Mouse (Mus musculus) liver, embryonic 13.5 days (tissue): ENCODE results near the gene Onecut3. TPM values are rescaled to one million over a fixed set of nuclear protein-coding genes. Genes with fewer than 3 reads are reported as not detected.
A peak's percentile ranks its signal among the peaks of the same experiment; 100 is the strongest.

Experiments used
- ATAC-seq: fragments of 200-750 bp; cut with Nextera tagmentation; 2 replicates; pipeline ENCODE4 v1.8.0; 2017; ENCODE audit warnings: low read depth, mild to moderate bottlenecking, moderate number of reproducible peaks, moderate library complexity
- DNase-seq: peaks from one replicate; pipeline ENCODE4 v3.0.0; 2022
- H3K27ac ChIP-seq: fragments of 300-500 bp; sonication (generic); 2 replicates; pipeline ENCODE4 v1.5.1; 2015; ENCODE audit warnings: moderate library complexity, mild to moderate bottlenecking, inconsistent platforms
- H3K27me3 ChIP-seq: fragments of 300-500 bp; sonication (generic); 2 replicates; pipeline ENCODE4 v1.6.1; 2015; ENCODE audit warnings: mild to moderate bottlenecking, inconsistent platforms
- H3K36me3 ChIP-seq: fragments of 300-500 bp; sonication (generic); 2 replicates; pipeline ENCODE4 v1.6.1; 2015; ENCODE audit warnings: mild to moderate bottlenecking, inconsistent platforms
- H3K4me1 ChIP-seq: fragments of 300-500 bp; sonication (generic); replicated peaks from 2 replicates; pipeline ENCODE4 v1.6.1; 2015; ENCODE audit warnings: inconsistent platforms
- H3K4me2 ChIP-seq: fragments of 300-500 bp; sonication (generic); 2 replicates; pipeline ENCODE4 v1.6.1; 2015; ENCODE audit warnings: inconsistent platforms, mild to moderate bottlenecking, moderate library complexity
- H3K4me3 ChIP-seq: fragments of 300-500 bp; sonication (generic); replicated peaks from 2 replicates; pipeline ENCODE4 v1.5.1; 2015; ENCODE audit warnings: mild to moderate bottlenecking, inconsistent platforms
- H3K9ac ChIP-seq: fragments of 300-500 bp; sonication (generic); 2 replicates; pipeline ENCODE4 v1.6.1; 2015; ENCODE audit warnings: mild to moderate bottlenecking, inconsistent platforms
- H3K9me3 ChIP-seq: fragments of 300-500 bp; sonication (generic); replicated peaks from 2 replicates; pipeline ENCODE4 v1.6.1; 2016; ENCODE audit warnings: inconsistent platforms
- WGBS: fragments of 180-500 bp; shearing (Covaris S2); methylation state at CpG from one replicate; pipeline ENCODE4 v1.1.7; 2015; ENCODE audit not compliant: insufficient replicate concordance; 5-methylcytosine and 5-hydroxymethylcytosine counted together
- polyA plus RNA-seq: library from polyadenylated mRNA; unstranded; fragments of >200 nt; fragmentation: Nextera tagmentation; extraction: Ambion mirVana; gene quantifications from 2 replicates; pipeline ENCODE4 v1.2.1, GENCODE M21; 2015

The Onecut3 gene
- polyA plus RNA-seq, 1 experiment from 2014 or later: 0.02 TPM

DNA sequence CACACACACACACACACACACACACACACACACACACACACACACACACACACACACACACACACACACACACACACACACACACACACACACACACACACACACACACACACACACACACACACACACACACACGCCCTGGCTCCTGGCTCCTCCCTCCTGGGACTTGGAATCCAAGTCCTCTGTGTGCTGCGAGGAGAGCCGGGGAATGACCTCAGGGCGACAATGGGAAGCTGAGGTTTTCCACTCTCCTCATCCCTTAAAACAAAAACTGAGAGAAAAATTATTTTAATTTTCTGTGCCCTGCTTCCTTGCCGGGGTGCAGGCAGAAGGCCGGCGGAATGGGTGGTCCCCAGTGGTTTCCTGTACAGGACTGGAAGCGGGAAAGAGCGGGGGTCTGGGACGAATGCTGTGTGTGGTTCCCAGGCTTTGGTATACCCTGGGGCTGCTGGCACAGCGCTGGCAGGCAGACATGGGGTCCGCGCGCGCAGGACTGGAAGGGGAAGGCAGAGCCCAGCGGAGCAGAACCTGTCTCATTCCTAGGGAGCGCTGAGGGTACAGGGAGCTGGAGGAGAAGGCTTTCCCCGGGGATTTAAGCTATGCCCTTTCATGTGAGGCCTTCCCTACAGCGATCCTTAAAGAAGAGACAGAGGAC is 30.1 kb upstream of the Onecut3 start:
- H3K4me2 ChIP-seq: no peak overlapping the region
- ATAC-seq (no peak), DNase-seq (no peak)
- WGBS: 6% methylated on average over 18 of the region's 19 CpGs
- no peaks in the 10 kb centered on the region for H3K36me3 ChIP-seq
- no peak overlapping the region for H3K4me3 ChIP-seq
- peaks cover 87% of the 10 kb centered on the region for H3K27me3 ChIP-seq
- H3K27ac ChIP-seq: no peak overlapping the region
- 0 out of 2 replicates have a peak, but pooled peaks cover 5% of the 10 kb centered on the region for H3K4me1 ChIP-seq
- H3K9me3 ChIP-seq: no peaks in the 10 kb centered on the region
- no peak overlapping the region for H3K9ac ChIP-seq

DNA sequence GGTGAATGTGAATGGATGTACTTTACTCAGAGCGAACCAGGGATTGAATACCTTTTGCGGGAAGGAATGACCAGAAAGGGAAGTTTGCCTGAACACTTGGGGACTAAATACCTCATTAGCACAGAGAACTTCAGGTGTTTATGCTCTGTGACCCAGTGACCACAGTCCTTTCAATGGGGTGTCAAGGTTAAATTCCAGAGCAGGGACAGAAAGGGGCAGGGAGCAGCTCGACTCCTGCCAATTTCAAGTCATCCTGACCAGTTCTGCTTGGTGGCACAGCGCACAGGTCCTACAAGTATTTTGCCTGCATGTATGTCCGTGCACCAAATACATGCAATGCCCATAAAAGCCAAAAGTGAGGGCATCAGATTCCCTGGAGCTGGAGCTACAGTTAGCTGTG is 29.6 kb upstream of the Onecut3 start:
- peaks cover 90% of the 10 kb centered on the region for H3K27me3 ChIP-seq
- no peak overlapping the region for H3K27ac ChIP-seq
- no peaks in the 10 kb centered on the region for H3K9me3 ChIP-seq

DNA sequence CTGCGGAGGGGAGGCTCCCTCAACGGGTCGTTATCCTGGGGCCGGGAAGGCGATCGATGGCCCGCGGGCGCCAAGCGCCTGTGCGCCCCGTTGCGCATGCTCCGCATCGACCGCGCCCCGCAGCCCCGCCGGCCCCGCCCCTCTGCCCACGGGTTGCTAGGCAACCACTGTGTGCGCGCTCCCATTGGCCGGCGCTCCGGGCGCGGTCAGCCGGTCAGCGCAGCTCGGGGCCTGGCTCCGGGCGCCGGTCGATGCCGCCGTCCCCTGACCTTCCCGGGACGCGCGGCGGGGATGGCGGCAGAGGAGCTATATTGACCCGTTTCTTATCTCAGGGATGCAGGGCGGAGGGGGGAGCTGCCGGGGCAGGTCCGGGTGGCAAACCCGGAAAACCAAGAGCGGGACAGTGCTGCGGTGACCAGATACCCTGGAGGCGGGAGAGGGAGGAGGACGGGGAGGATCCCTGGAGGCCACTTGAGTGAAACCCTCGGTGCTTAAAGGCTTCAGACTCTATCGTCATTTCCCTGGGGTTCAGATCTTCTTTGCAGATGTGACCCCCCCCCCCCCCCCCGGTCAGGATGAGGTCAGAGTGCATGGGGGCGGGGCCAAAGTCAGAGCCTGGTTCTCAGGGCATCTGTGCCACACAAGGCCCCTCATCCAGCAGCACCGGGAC is 19.2 kb upstream of the Onecut3 start:
- no peaks in the 10 kb centered on the region for H3K9me3 ChIP-seq
- H3K4me1 ChIP-seq: peaks cover 29% of the 10 kb centered on the region
- H3K27ac ChIP-seq: peak overlapping the region; percentile 84
- H3K4me3 ChIP-seq: peak overlapping the region; percentile 64
- no peaks in the 10 kb centered on the region for H3K36me3 ChIP-seq
- DNase-seq: peak; percentile 84
- peaks cover 66% of the 10 kb centered on the region for H3K27me3 ChIP-seq
- ATAC-seq: peak; percentile 86
- peak overlapping the region; percentile 75 for H3K4me2 ChIP-seq
- 1% methylated on average over 57 of the region's 58 CpGs for WGBS
- peak overlapping the region; percentile 68 for H3K9ac ChIP-seq

More for the DNA sequence above, 29.6 kb upstream of the Onecut3 start:
- Histone ChIP-seq H3K4me1 (0 out of 2 replicates have a peak, but pooled peaks cover 5% of the 10 kb centered on the region), H3K4me3 (no peak overlapping the region), H3K36me3 (no peaks in the 10 kb centered on the region), H3K4me2 (no peak overlapping the region), H3K9ac (no peak overlapping the region)
- 53% methylated on average over 5 of the region's 5 CpGs for WGBS
- ATAC-seq: no peak
- DNase-seq: no peak

DNA sequence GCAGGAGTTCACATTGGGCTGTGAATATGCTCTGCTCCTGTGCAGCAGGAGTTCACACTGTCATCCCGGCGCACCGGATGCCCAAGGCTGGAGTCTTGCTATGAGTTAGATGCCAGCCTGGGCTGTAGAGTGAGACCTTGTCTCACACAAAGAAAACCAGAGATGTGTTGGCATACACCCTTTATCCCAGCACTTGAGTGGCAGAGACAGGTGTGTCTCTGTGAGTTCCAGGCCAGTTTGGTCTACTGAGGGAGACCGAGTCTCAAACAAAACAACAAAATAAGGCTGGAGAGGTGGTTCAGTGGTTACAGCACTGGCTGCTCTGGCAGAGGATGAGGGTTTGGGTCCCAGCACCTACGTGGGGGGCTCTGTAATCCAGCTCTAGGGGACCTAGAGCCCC is 16.1 kb upstream of the Onecut3 start:
- Histone ChIP-seq H3K4me3 (no peak overlapping the region), H3K9me3 (no peaks in the 10 kb centered on the region), H3K36me3 (no peaks in the 10 kb centered on the region), H3K27me3 (peaks cover 64% of the 10 kb centered on the region), H3K4me1 (peaks cover 40% of the 10 kb centered on the region), H3K4me2 (no peak overlapping the region), H3K27ac (no peak overlapping the region), H3K9ac (no peak overlapping the region)
- WGBS: 68% methylated on average over 5 of the region's 5 CpGs
- DNase-seq (no peak), ATAC-seq (no peak)

DNA sequence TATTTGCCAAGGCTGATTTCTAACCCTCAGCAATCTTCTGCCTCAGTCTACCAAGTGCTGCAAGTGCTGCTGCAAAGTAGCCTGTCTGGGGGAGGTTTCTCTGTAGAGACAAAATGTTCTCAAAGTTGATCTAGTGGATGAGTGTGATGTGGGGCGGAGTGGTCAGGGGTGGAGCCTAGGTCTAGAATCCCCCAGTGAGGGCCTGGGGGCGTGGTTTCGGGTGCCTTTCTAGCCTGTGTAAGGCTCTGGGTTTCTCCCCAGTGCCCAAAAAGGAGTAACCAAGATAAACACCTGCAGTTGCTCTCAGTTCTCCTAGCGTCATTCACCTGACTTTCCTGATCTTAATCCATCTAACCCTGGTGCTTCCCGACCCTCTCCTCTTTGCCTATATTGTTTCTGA is 13.6 kb upstream of the Onecut3 start:
- DNase-seq (peak; percentile 60), ATAC-seq (peak; percentile 80)
- H3K9ac ChIP-seq: no peak overlapping the region
- H3K36me3 ChIP-seq: no peaks in the 10 kb centered on the region
- H3K4me2 ChIP-seq: no peak overlapping the region
- 9% methylated on average over 5 of the region's 5 CpGs for WGBS
- no peak overlapping the region for H3K4me3 ChIP-seq
- H3K4me1 ChIP-seq: peaks cover 24% of the 10 kb centered on the region
- no peak overlapping the region for H3K27ac ChIP-seq
- peaks cover 78% of the 10 kb centered on the region for H3K27me3 ChIP-seq
- H3K9me3 ChIP-seq: no peaks in the 10 kb centered on the region

DNA sequence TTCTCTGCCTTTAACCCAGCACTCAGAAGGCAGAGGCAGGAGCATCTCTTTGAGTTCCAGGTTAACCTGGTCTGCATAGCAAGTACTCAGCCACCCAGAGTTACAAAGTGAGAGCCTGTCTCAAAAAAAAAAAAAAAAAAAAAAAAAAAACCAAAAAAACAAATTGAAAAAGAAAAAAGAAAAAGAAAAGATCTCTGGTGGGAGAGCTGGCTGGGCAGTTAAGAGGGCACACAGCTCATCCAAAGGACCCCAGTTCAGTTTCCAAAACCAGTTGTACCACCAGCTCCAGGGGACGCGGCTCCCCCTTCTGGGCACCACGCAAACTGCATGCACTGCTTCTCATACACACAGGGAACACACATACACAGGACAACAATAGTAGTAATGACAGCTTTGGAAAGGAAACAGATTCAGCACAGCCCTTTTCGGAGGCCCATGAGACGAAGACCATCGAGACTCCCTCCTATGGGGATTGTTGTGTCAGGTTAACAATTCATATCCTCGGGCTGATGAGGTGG is 7.7 kb upstream of the Onecut3 start:
- H3K27me3 ChIP-seq: peaks cover 93% of the 10 kb centered on the region
- 41% methylated on average over 7 of the region's 7 CpGs for WGBS
- no peak overlapping the region for H3K27ac ChIP-seq
- no peak overlapping the region for H3K4me3 ChIP-seq
- no peak for ATAC-seq
- DNase-seq: peak; percentile 32
- H3K4me2 ChIP-seq: no peak overlapping the region
- no peaks in the 10 kb centered on the region for H3K36me3 ChIP-seq
- peaks cover 3% of the 10 kb centered on the region for H3K9me3 ChIP-seq
- H3K9ac ChIP-seq: no peak overlapping the region
- H3K4me1 ChIP-seq: no peaks in the 10 kb centered on the region

DNA sequence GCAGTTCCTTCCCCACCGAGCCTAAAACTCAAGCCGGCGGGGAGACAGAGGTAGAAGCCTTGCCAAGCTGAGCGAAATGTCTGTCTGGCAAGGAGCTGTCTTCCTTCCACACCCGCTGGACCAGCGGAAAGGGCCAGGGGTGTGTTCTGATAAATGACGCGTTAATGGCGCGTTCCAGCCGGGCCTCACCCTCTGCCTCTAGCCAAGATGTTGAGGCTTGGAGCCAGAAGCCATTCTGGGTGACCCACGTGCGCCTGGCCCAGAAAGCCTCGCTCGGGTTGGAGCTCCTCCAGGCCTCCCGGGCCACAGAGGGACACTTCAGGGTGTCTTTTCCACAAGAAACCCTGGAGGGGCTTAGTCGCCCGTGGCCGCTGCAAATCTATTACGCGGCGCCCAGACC is 4.6 kb upstream of the Onecut3 start:
- peaks cover 3% of the 10 kb centered on the region for H3K9me3 ChIP-seq
- no peak overlapping the region for H3K4me2 ChIP-seq
- no peak overlapping the region for H3K9ac ChIP-seq
- H3K27me3 ChIP-seq: peaks cover 95% of the 10 kb centered on the region
- WGBS: 3% methylated on average over 22 of the region's 22 CpGs
- H3K36me3 ChIP-seq: no peaks in the 10 kb centered on the region
- no peak overlapping the region for H3K27ac ChIP-seq
- DNase-seq: no peak
- no peak for ATAC-seq
- no peak overlapping the region for H3K4me3 ChIP-seq
- H3K4me1 ChIP-seq: peaks cover 4% of the 10 kb centered on the region

DNA sequence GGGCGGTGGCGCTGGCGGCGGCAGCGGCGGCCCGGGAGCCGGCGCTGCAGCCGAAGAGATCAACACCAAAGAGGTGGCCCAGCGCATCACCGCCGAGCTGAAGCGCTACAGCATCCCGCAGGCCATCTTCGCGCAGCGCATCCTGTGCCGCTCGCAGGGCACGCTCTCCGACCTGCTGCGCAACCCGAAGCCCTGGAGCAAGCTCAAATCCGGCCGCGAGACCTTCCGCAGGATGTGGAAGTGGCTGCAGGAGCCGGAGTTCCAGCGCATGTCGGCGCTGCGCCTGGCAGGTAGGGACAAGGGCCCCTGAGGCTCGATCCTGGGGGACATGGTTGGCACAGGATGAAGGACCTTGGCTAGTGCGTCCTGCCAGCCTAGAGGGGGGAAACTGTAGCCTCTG is 1.3 kb downstream of the Onecut3 start:
- no peak for DNase-seq
- Histone ChIP-seq H3K36me3 (no peaks in the 10 kb centered on the region), H3K4me3 (peak overlapping the region; percentile 42), H3K9ac (no peak overlapping the region), H3K27me3 (peaks cover 100% of the 10 kb centered on the region), H3K4me2 (peak overlapping the region; percentile 61), H3K27ac (no peak overlapping the region), H3K4me1 (peaks cover 17% of the 10 kb centered on the region), H3K9me3 (no peaks in the 10 kb centered on the region)
- WGBS: 1% methylated on average over 35 of the region's 35 CpGs
- no peak for ATAC-seq

DNA sequence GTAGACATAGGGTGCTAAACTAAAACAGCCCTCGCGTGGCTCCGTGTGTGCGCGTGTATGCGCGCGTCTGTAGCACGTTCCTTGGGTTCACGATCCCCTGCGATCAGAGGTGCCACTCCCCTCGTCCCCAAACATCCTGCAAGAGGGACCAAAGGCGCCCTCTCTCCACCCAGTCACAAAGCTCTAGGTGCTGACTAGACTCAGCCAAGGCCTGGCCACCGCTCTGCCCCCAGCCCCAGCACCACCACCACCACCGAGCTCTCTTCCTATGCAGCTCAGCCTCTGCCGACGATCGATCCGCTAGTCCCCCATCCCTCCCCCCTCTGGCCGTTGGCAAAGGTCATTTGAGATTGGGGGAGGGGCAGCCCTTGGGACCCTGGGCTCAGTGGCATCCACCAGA is 1.8 kb downstream of the Onecut3 start:
- Histone ChIP-seq H3K9ac (no peak overlapping the region), H3K36me3 (no peaks in the 10 kb centered on the region), H3K9me3 (no peaks in the 10 kb centered on the region), H3K27me3 (peaks cover 100% of the 10 kb centered on the region), H3K4me2 (peak overlapping the region; percentile 61), H3K4me3 (peak overlapping the region; percentile 42), H3K27ac (no peak overlapping the region), H3K4me1 (peaks cover 17% of the 10 kb centered on the region)
- DNase-seq: no peak
- WGBS: 3% methylated on average over 20 of the region's 20 CpGs
- no peak for ATAC-seq

DNA sequence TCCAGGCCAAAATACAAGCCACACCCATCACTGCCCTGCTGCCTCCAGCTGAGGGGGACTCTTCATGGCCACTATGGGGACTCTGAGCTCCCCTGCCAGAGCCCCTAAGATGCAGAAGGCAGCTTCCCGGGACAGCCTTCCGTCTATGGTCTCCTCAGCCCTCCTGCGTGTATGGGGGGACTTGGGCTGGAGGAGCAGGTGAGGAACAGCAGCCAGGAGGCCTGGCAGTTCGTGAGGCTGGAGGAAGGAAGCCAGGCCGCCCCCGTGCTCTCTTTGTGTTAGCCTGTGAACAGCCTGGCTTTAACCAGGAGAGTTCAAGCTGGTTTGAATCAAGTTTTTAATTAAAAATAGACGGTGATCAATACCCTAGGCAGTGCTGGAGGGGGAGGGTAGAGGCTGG is 7.7 kb downstream of the Onecut3 start:
- no peak overlapping the region for H3K4me2 ChIP-seq
- no peak overlapping the region for H3K4me3 ChIP-seq
- H3K27me3 ChIP-seq: peaks cover 95% of the 10 kb centered on the region
- no peak for ATAC-seq
- H3K4me1 ChIP-seq: peaks cover 17% of the 10 kb centered on the region
- DNase-seq: no peak
- no peak overlapping the region for H3K27ac ChIP-seq
- no peaks in the 10 kb centered on the region for H3K36me3 ChIP-seq
- no peaks in the 10 kb centered on the region for H3K9me3 ChIP-seq
- H3K9ac ChIP-seq: no peak overlapping the region
- WGBS: 5% methylated on average over 7 of the region's 7 CpGs

DNA sequence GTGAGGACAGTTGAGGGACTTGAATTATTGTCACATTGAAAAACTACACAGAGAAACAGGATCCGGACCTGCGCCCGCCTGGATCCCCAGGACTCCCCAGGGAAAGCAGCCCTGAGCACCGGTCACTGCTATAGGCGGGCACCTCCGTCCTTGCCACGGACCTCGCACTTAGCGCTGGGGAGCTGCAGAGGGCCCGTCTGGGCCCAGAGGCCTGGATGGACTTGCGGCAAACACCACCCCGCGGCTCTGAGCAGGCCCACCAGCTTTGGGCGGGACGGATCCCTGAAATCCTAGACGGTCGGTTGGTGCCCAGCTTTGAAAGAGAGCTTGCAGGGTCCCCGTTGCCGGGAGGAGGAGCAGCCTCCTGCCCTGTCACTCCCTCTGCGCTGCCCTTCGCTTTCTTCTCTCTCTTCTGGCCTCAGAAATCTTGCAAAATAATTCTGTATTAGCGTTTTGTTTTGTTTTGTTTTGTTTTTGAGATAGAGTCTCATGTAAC is 8.2 kb downstream of the Onecut3 start:
- H3K4me1 ChIP-seq: peaks cover 17% of the 10 kb centered on the region
- ATAC-seq: no peak

More for the DNA sequence above, 8.2 kb downstream of the Onecut3 start:
- Histone ChIP-seq H3K9me3 (no peaks in the 10 kb centered on the region), H3K4me3 (no peak overlapping the region), H3K36me3 (no peaks in the 10 kb centered on the region), H3K9ac (no peak overlapping the region), H3K27ac (no peak overlapping the region), H3K4me2 (no peak overlapping the region), H3K27me3 (peaks cover 95% of the 10 kb centered on the region)
- DNase-seq: no peak
- WGBS: 5% methylated on average over 22 of the region's 22 CpGs
